Mouse (Mus musculus): Measurements from ENCODE around the gene Tia1.
A peak's percentile ranks its signal among the peaks of the same experiment; 100 is the strongest.

DNA sequence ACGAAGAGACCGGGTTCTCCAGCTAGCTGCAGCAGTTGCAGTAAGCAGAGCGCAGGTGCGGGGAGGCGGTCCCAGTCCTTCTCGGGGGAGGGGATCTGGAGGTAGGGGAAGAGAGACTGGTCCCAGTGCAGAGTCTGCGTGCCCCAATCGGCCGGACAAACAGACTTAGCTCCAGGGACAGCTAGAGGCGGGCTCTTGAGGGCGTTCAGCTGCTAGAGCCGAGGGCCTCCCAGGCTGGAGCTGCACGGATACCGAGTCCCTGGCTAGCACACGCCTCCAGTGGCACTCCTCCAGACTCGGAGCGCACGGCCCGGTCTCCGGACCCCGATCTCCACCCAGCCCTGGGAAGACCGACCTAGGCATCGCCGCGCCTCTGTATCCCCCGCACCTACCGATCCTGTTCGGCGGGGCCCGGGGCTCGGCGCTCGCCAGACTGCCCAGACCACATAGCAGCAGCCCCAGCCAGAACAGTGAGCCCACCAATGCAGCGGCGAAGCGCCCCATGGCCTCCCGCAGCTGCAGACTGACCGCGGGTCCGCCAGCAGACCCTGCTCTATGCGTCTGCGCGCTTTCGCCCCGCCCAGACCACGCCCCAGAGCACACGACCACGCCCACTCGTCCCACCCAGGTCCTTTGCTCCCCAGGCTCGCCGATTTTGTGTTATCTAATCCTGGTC is 7.3 kb upstream of the Tia1 start, which contains the start of gene Pcyox1:
- no peak for TF ChIP-seq CTCF (IDR thresholded peaks at IDR 0.05; ENCODE audit: control insufficient read depth, insufficient read depth, low read length)
- peak; percentile 94; the same call in 1 of the 2 replicates for TF ChIP-seq POLR2A (IDR thresholded peaks at IDR 0.05; ENCODE audit: borderline replicate concordance, control insufficient read depth, low read depth, low read length)
